Mouse (Mus musculus): ENCODE measurements around the gene Mrpl37.

Gene Mrpl37

DNA sequence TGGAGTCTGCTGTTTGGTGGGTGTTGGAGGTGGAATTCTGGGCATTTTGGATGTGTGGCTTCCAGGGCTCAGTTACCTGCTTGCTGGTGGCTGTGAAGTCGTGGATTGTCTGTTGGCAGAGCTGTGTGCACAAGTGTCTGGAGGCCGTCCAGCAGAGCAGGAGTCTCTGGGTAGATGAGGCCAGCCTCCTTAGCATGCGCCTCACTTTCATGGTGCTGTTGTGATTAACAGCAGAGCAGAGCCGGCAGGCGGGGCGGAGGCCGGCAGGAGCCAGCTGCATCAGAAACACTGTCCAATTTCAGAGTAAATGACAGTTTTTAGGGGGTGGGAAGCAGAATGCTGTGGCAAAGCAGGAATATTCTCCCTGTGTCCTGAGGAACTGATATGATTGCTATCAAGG lies 47.6 kb downstream of the Mrpl37 start:
- DNase-seq (ENCODE audit: low spot score), result no peak

DNA sequence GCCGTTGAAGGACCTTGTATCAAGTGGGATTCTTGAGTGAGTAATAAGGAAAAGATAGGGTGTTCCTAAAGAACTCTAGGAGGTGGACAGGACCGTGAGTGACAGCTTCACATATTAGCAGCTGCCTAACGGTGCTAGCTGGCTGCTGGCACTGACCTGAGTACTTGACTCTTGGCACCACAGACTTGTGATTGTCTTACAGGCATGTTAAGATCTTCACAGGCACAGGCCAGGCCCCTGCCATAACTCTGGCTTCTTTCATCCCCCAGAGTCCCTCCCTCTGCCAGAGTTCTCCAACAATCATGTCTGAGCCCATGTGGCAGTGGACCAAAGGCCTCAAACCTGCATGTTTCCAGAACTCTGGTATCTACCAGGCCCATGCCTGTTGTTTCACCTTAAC lies 48.1 kb downstream of the Mrpl37 start:
- no peak for DNase-seq (ENCODE audit: low spot score)

- DNase-seq (ENCODE audit: low spot score), result no peak
Measured at GRCm38 (mm10) chr4:107017257-107017656, 49.4 kb downstream of the Mrpl37 start.

DNA sequence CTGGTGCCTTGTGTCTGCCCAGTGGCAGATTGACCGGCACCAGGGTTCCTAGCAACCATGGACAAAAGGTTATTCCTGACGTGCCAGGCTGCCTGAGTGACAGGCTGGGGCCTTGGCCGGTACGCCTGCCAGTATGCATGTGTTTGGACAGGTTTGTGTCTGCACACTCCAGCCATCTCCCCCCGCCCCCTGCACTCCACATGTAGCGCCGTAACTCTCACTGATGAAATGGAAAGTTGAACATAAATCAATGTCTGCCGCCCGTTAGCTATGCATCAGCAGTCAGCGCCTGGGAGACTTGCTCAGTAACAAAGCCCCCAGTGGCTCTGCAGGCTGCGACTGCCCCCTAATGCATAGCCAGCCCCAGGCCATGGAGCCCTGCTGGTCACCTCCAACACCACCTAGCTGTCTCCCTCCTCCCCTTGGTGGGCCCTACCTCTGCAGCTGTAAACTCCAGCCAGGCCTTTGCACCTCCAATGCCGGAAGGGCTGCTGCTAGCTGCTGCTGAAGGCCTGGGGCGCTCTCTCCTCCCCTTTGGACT lies 50.6 kb downstream of the Mrpl37 start:
- no peak for DNase-seq (ENCODE audit: low spot score)

DNA sequence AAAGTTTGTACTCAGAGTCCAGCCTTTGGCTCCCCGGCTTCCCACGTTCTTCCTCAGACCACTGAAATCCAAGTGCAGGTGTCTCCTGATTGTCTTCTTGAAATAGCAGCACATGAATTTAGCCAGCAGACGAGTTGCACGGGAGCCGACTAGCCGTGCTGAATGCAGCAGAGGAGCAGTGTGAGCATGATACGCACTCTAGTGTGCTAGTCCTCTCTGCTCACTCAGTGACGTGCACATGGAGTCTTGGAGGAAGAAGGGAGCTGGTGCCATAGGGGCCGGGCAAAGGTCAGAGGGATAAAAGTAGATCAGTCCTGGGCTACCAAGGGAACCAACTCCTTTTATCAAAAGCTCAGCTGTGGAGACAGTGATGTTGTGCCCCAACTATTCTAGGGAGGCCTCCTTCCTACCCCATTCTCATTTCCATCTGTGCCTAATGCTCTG lies 52.8 kb downstream of the Mrpl37 start:
- DNase-seq (ENCODE audit: low spot score), result no peak

GRCm38 (mm10) chr4:107013119-107013816 lies 53.4 kb downstream of the Mrpl37 start:
- DNase-seq (ENCODE audit: low spot score), result no peak

- DNase-seq (ENCODE audit: low spot score), result no peak
Measured at GRCm38 (mm10) chr4:107012574-107012973, 54.1 kb downstream of the Mrpl37 start.

DNA sequence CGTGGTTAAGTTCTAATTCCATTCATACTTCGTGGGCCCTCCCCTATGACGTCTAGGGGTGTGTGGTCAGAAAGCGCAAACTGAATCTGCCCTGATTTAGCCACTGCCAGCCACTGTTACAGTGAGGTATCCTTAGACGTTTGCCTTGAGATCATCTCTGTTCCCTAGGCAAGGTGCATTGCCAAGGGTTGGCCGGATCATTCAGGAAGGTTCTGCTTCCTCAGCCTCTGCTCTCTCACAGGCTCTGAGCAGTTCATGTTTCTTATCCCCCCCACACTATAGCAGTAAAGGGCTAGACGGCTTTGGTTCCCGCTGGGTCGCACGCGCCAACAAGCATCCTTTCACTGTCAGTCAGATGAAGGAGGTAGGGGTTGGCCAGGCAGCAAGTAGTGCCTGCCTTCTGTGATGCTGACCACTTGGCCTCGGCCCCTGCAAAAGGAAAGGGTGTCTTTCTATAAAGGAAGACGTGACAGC lies 54.6 kb downstream of the Mrpl37 start:
- DNase-seq (ENCODE audit: low spot score), result no peak

DNA sequence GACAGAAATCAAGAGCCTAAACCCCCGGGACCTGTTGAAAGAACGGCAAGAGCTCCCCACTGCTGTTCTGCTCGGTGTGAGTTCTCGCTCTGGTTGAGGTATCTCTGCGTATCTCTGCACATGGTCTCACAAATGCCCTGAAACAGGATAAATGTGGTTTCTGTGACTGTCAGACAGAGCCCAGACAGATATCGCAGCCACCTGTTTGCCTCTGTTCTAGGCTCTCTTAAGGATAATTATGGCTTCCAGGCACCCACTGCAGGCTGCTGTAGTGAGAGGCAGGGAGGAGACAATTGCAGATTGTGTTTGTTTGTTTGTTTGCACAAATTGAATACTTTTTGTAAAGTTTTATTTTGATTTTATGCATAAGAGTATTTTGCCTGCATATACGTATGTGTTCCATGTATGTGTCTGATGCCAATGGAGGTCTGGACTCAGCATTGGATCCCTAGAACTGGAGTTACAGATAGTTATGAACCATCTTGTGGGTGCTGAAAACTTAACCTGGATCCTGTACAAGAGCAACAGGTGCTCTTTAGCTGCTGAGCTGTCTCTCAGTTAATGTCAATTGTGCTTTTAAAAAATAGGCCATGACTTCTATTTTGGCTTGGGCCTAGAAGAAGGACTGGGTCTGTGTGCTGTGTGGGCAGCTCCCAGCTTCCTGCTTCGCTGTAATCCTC lies 55.2 kb downstream of the Mrpl37 start:
- DNase-seq (ENCODE audit: low spot score), result no peak

GRCm38 (mm10) chr4:107009548-107009947 lies 57.1 kb downstream of the Mrpl37 start:
- DNase-seq (ENCODE audit: low spot score), result no peak

- no peak for DNase-seq (ENCODE audit: low spot score)
Measured at GRCm38 (mm10) chr4:107008161-107008560, 58.5 kb downstream of the Mrpl37 start.

DNA sequence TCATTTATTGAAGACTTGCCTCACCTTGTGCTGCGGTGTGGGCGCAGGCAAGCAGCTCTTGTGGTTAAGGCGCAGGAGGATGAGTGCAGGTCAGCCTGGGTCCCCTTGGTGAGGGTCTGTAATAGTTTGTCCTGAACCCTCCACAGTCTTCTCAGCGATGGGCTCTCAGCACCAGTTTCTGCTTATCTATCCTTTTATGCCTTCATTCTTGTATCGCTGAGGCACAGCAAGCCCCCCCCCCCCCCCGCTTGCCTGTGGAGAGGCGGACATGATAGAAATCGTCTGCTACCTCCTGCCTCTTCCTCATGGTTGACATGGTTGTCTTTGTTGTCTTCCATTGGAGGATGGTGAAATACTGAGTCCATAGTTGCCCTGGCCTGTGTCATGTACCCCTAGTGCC lies 59.3 kb downstream of the Mrpl37 start:
- DNase-seq (ENCODE audit: low spot score), result no peak

- no peak for DNase-seq (ENCODE audit: low spot score)
Measured at GRCm38 (mm10) chr4:107006807-107007206, 59.9 kb downstream of the Mrpl37 start.

GRCm38 (mm10) chr4:107006229-107006628 lies 60.4 kb downstream of the Mrpl37 start:
- no peak for DNase-seq (ENCODE audit: low spot score)
